Mouse (Mus musculus): ENCODE data around the gene Gsta4.

GRCm38 (mm10) chr9:78174016-78174415, 8.6 kb upstream of the Gsta4 start:
- TF ChIP-seq POLR2A (IDR thresholded peaks at IDR 0.05; ENCODE audit: insufficient read depth, low read length), result no peak
- TF ChIP-seq CTCF (IDR thresholded peaks at IDR 0.05; ENCODE audit: low read depth, low read length), result no peak
- no peak for TF ChIP-seq EP300 (IDR thresholded peaks at IDR 0.05; ENCODE audit: insufficient read depth, low read depth, low read length)
